Mouse (Mus musculus): ENCODE results near the gene Cox19. TPM values are rescaled to one million over a fixed set of nuclear protein-coding genes. Genes with fewer than 3 reads are reported as not detected.

Gene Cox19
- total RNA-seq, 1 experiment from 2014 or later, result 14.4 TPM

DNA sequence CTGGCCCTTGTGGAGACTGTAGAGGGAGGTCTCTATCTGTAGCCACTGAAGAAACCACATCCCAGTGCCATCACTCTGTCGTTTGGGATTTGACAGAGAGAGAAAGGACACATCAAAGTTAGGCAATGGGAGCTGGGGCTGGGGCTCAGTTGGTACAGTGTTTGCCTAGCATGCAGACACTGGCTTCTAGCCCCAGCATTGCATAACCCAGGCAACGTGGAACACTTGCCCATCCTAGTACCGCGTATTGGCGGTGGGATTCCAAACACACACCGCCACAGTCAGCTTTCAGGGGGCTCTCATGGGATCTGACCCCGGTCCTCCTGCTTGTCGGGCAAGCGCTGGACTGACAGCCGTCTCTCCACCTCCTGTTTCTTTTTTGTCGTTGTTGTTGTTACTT, 15.3 kb upstream of the Cox19 start:
- ATAC-seq (ENCODE audit: extremely low read depth, insufficient number of reproducible peaks, low FRiP score, poor library complexity, severe bottlenecking), result no peak

DNA sequence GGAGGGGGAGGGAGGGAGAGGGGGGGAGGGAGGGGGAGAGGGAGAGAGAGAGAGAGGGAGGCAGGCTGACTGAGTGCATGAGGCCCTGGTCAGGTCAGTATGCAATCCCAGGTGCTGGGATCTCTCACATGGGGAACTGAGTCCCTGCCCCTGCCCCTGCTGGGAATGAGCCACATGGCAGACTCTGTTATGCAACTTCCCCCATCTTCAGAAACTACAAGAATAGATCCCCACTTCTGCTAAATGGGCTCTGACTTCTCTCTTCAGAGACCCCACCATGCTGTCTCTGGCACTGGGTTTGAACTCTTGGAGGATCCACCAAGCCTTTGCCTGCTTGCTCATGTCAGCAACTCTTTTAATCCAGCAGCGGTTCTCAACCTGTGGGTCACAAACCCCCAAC, 14.6 kb upstream of the Cox19 start:
- peak; percentile 47 for ATAC-seq (ENCODE audit: extremely low read depth, insufficient number of reproducible peaks, low FRiP score, poor library complexity, severe bottlenecking)

DNA sequence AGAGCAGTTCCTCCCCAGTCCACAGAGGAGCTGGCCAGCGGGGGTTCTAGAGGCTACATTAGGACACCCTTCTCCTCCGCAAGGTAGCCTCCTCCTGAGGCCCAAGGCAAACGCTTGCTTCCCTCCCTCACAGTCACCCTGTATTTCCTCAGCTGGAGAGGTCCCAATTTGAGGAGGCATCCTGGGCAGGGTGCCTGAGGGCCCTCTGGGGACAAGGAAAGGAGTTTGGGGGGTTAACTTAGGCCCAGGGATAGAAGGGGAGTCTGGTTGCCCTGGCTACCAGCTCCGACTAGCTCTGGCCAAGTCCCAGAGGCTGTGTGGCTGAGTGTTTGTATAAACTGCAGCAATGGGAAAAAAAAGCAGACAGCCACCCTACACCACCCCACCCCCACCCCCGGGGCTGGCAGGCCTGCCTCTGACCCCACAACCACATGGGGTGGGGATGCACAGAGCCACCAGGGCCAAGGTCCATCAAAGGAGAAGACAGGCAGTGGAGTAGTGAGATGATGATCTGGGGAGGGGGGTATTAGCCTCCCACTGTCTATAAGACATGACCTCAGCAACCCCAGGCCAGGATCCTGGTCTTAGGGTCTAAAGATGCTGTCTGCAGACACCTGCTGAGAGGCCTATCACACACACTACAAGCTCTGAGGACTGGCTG, 13.8 kb upstream of the Cox19 start:
- no peak for ATAC-seq (ENCODE audit: extremely low read depth, insufficient number of reproducible peaks, low FRiP score, poor library complexity, severe bottlenecking)

DNA sequence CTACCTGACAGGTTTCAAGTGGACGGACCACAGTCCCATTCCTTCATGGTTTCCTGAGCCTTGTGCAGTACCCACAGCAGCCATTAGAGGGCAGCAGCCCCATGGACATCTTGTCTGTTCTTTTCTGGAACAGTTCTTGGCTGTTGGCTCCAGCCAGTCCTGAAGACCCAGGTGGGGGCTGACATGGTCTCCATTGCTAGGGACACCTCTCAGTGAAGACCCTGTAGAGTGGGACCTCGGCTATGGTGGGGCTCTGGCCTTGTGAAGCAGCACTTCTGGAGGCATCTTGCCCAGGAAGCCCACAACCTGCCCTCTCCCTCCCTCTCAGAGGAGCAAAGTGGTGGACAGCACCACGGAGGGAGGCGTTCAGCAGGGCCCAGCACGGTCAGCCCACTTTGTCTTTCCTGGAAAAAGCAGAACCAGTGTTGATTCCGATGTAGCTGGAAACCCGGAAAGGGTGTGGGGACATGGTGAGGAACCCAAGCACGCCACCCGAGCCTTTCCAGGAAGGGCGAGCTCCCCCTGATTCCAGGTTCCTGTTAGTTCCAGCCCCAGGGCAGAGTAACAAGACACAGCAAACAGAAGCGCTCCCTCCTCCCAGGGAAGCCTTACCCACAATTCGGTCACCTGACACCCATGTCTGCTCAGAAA, 13.2 kb upstream of the Cox19 start:
- peak; percentile 62 for ATAC-seq (ENCODE audit: extremely low read depth, insufficient number of reproducible peaks, low FRiP score, poor library complexity, severe bottlenecking)

DNA sequence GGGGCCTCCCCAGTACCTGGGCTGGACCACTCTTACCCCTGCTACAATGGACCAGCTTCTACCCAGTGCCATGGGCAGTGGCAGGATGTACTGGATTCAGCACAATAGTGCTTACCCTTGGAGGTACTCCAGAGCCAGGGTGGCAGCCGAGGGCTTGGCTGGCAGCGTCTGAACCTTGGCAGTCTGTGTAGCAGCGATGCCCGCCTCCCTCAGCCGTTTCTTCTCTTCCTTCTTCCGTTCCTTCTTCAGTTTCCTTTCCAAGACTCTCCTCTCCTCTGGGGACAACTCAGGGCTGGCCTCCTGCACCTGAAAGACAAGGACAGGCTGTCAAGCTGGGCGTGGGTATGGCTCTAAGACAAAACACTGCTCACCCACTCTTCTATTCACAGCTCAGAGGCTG, 12.6 kb upstream of the Cox19 start:
- ATAC-seq (ENCODE audit: extremely low read depth, insufficient number of reproducible peaks, low FRiP score, poor library complexity, severe bottlenecking), result no peak

DNA sequence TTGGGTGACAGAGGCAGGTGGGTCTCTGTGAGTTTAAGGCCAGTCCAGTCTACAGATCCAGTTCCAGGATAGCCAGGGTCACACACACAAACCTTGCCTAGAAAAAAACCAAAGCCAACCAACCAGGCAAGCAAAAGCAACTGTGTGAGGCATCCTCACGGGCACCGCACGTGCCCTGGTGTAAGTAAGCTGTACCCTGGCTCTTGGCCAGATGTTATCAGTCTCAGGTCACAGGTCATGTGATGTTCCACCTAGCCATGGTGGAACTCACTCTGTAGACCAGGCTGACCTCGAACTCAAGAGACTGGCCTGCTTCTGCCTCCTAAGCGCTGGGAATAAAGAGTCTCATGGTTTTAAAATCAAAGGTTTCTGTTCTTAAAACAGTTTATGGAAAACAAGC, 8.0 kb upstream of the Cox19 start:
- no peak for ATAC-seq (ENCODE audit: extremely low read depth, insufficient number of reproducible peaks, low FRiP score, poor library complexity, severe bottlenecking)

DNA sequence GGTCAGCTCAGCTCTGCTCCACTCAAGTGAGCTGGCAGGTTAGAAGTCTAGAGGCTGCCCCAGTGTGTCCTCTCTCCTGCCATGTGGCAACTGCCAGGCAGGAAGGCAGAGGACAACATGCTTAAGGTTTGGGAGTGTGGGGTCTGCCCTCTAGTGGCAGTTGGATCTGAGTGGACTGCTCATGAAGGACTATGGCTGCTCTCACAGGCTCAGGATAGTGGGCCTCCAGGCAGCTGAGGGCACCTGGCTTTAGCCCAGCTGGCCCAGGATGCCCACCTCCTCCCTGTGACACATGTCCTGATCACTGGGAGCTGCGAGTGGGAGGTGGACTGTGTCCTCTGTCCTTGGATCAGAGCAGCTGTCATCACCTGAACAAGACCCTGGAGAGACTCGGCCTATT, 7.4 kb upstream of the Cox19 start:
- peak; percentile 20; the same call in 1 of the 2 replicates for ATAC-seq (ENCODE audit: extremely low read depth, insufficient number of reproducible peaks, low FRiP score, poor library complexity, severe bottlenecking)

DNA sequence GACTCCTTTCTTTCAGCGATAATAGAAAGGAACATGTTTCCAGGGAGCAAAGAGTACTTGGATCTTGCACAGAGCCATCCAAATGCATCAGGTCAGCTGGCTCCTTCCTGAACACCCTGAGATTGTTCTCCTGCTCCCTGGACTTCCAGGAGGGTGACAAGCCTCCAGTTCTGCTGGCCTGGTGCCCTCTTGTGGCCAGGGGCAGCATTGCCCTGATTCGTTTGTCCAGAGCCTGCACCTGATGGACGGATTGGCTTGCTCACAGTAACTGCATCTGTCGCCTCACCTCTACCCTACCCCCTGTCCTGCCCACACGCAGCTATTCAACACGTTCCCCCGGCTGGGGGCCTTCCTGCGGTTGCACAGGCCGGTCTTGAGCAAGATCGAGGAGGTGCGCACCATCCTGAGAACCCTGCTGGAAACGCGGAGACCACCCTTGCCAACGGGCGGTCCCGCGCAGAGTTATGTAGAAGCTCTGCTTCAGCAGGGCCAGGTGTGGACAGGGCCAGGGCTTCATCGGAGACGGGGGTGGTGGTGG, 4.1 kb upstream of the Cox19 start:
- peak; percentile 45; the same call in 1 of the 2 replicates for ATAC-seq (ENCODE audit: extremely low read depth, insufficient number of reproducible peaks, low FRiP score, poor library complexity, severe bottlenecking)

DNA sequence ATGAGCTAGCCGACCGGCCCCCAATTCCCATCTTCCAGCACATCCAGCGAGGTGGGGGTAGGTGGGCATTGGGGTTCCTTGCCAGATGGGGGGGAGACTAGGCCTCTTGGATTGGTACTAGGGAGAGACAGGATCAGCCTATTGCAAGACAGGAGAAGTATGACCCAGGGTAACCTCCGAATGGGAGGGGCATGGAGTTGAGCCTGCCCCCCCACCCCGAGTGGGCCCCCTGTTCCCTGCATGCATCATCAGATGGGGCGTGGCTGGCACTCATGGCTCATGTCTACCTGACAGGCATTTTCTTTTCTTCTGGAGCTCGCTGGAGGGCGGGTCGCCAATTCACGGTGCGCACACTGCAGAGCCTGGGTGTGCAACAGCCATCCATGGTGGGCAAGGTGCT, 2.7 kb upstream of the Cox19 start:
- ATAC-seq (ENCODE audit: extremely low read depth, insufficient number of reproducible peaks, low FRiP score, poor library complexity, severe bottlenecking), result no peak

DNA sequence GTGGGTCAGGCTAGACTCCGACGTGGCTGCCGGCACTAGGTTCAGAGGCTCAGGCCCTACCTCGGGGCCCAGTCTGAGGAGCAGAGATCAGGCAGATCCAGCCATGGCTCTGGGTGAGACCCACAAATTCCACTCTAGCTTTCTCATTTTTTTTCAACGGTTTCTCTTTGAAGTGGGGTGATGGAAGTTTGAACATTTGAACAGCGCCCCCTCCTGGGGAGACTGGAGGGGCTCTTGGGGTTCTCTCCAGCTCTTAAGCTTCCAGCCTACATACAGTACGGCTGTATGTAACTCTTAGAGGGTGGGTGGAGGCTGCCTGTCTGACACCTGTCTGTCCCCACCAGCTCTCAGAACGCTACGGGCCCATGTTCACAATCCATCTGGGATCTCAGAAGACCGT, 2.3 kb upstream of the Cox19 start:
- ATAC-seq (ENCODE audit: extremely low read depth, insufficient number of reproducible peaks, low FRiP score, poor library complexity, severe bottlenecking), result no peak

DNA sequence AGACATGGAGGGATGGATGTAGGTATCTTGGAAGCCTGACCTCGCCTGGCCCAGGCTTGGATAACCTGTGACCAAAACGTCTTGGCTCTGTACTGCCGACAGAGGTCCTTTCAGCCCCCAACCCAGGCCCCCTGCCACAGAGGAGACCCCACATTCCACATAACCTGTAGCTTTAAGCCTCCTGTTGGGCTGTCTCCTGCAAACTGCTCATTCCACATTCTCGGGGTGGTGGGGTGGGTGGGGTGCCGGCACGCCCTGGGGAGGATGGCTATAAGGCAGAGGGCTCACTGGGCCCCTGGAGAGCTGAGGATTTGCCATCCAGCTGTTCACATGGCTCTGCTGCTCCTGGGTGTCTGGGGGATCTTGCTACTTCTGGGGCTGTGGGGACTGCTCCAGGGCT, 1.1 kb upstream of the Cox19 start, which contains the start of gene Cyp2w1:
Cyp2w1 (plus strand) TSS at position 301 of the 400 bp plus-strand sequence.
- no peak for ATAC-seq (ENCODE audit: extremely low read depth, insufficient number of reproducible peaks, low FRiP score, poor library complexity, severe bottlenecking)

DNA sequence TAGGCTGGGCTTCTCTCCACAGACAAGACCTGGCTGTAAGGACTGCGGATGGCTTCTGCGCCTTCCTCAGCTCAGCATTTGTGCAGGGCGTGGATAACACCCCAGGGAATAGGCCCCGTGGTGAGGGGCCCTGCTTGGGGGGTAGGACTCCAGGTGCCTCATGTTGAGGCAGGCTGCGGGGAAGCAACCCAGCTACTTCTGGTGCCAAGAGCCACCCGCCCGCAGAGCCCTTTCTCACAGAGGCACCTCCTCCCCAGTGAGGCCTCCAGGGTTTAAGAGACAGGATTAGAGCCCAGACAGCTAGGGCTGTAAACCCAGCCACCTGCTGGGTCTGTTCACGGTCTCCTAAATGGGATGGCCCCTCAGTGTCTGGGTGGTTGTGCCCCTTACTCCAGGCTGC, 410 bp upstream of the Cox19 start:
- no peak for ATAC-seq (ENCODE audit: extremely low read depth, insufficient number of reproducible peaks, low FRiP score, poor library complexity, severe bottlenecking)

DNA sequence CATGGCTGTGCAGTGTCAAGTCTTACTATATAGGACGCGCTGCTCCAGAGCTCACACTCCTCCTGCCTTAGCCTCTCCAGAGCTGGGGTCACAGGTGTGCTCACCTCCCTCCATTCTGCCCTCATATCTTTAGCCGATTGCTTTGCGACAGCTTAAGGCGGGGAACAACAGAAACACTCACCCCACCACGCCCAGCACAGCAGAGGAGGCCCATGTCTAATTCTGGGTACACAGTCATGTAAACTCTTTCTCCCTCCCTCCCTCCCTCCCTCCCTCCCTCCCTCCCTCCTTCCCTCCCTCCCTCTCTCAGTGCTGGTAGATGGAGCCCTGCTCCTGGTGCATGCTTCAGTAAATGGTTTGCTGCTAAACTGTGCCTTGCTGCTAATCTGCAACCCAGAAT, 1.5 kb downstream of the Cox19 start:
- no peak for ATAC-seq (ENCODE audit: extremely low read depth, insufficient number of reproducible peaks, low FRiP score, poor library complexity, severe bottlenecking)

DNA sequence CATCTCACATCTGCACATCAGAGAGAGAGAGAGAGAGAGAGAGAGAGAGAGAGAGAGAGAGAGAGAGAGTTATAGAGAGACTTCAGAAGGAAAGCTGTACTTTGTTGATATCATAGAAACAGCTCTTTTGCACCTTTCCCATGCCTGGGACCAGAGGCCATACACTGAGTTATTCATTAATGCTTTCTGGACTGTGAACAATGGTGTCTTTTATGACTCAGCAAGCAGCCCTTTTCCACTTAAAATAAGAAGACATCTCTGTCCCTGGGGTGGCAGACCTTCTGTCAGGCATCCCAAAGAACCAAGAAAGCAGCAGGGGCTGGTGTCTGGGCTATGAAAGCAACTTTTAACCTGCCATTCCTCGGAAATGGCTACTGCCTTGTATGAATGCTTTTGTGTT, 4.0 kb downstream of the Cox19 start:
- ATAC-seq (ENCODE audit: extremely low read depth, insufficient number of reproducible peaks, low FRiP score, poor library complexity, severe bottlenecking), result no peak

DNA sequence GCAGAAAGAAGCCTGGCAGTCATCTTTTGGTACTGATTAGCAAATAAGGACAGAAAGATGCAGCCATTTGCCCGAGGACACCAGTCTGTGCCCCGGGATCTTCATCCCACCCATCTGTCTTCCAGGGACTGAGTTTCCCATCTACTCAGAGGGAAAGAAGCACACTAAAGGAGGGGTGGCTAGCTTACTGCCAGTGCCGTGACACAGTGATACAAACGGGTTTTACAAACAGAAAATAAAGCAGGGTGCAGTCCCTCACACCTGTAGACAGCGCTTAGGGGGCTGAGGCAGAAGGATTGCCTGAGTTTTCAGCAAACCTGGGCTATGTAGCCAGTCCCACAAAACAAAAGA, 5.9 kb downstream of the Cox19 start:
- ATAC-seq (ENCODE audit: extremely low read depth, insufficient number of reproducible peaks, low FRiP score, poor library complexity, severe bottlenecking), result no peak

DNA sequence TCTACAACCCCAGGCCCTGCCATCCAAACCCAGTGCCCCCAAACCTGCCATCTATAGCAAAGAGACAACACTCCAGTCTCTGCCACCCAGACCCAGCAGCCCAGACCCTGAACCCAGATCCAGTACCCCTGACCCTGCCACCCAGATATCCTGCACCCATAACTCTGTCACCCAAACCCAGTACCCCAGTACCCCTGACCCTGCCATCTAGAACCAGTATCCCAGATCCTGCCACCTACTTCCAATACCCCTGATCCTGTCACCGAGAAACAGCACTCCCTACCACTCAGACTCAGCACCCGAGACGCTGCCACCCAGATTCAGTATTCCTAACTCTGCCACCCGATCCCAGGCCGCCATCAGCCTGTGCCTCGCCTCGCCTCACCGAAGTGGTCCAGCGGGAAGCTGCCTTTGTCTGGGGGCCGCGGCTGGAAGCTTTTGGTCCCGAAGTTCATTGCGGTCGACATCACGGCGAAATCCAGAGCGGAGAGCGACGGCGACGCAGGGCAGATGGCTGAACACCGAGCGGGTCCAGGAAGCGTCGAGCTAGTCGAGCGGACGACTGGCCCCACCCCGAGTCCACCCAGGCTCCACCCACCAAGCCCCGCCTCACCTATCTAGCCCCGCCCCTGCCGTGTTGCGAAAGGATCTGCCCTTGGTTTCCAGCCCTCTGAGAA, 6.4 kb downstream of the Cox19 start:
- peak; percentile 96 for ATAC-seq (ENCODE audit: extremely low read depth, insufficient number of reproducible peaks, low FRiP score, poor library complexity, severe bottlenecking)

DNA sequence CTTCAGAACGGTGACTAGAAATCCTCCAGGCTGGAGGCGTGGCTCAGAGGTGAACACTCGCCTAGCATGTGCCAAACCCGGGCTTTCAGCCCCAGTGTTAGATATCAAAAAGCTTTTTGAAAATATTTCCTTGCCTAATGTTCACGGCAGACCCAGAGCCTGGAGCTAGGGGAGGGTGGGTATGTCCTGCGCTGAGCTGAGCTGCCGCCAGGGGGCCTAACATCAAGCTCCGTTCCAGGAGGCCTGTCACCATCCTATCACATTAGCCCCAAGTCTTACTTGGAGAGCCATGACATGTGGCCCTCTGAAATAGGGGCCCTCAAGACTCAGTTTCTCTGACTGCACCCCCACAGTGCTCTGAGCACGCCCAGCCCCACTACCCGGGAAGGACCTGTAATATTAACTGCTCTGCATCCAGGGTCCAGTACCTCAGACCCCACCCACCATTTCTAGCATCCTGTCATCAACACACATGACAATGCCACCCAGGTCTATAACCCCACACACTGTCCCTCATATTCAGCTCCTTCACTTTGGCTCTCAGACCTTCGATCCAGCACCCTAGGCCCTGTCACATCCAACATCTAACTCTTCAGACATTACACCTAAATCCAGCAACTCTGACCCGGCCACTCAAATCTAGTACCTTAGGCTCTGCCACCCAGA, 7.1 kb downstream of the Cox19 start:
- ATAC-seq (ENCODE audit: extremely low read depth, insufficient number of reproducible peaks, low FRiP score, poor library complexity, severe bottlenecking), result peak; percentile 73

DNA sequence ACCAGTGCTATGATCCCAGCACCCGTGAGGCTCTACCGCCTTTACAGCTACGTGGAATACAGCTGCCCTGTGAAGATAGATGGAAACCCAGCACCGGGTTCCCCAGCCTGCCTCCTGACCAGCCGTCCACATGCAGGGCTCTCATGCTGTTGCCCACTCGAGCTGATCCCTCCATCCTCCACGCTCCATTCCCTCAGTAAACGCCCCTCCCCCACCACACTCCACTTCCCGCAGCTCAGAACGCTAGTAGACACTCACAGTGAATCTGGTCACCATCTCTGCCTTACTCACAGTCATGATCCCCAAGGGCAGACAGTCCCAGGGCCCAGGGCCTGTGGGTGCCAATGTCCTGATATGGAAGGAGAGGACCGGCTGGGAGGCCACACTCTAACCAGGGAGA, 12.3 kb downstream of the Cox19 start:
- no peak for ATAC-seq (ENCODE audit: extremely low read depth, insufficient number of reproducible peaks, low FRiP score, poor library complexity, severe bottlenecking)

DNA sequence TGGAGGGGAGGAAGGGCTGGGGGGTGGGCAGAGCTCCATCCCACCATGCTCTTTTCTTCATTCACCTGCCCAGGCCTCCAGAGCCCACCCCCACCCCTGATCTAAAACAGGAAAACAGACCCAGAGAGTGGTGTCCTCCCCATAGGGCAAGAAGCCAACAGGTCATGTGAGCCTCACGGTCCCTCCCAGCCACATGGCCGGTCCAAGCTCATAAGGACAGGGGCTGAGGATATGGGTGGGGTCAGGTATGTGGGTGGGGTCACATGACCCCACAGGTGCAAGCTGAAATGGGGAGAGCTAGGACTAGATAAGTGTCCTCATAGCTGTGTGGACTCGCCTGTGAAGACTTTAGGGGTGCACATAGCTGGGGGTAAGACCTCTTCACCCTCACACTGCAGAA, 12.8 kb downstream of the Cox19 start:
- no peak for ATAC-seq (ENCODE audit: extremely low read depth, insufficient number of reproducible peaks, low FRiP score, poor library complexity, severe bottlenecking)

Measured in neutrophil, adult 5-6 weeks (primary cell).